Mouse (Mus musculus): ENCODE results near the gene Unc13c. TPM values are rescaled to one million over a fixed set of nuclear protein-coding genes. Genes with fewer than 3 reads are reported as not detected.

The Unc13c gene
- polyA plus RNA-seq, 1 experiment: not detected

- Histone ChIP-seq H3K27ac (ENCODE audit: control insufficient read depth, insufficient read depth, low read depth, low read length, poor library complexity) (no peak overlapping the region), H3K4me3 (replicated peaks; ENCODE audit: control insufficient read depth, low read depth, low read length) (no peak overlapping the region)
- WGBS: 73% methylated on average over 2 of the region's 2 CpGs
Measured at GRCm38 (mm10) chr9:73670040-73670439, 298.7 kb downstream of the Unc13c start.

DNA sequence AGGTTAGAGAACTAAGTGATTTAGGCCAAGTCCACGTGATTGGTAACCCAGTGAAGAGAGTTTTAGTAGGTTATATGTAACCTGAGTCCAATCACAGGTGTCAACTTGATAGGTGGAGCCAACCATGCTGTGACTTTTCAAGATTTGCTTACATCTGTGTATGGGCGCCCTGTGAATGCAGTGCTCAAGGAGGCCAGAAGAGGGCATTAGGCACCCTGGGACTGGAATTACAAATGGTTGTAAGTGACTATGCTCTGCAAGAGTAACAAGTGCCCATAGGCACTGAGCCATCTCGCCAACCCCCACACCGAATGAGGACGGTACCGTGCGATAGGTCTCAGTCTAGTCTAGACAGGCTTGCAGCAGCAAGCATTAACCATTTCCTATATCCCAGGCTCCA is 305.9 kb downstream of the Unc13c start:
- 83% methylated on average over 7 of the region's 7 CpGs for WGBS
- TF ChIP-seq CTCF (IDR thresholded peaks at IDR 0.05; ENCODE audit: control insufficient read depth, insufficient read depth, low read length) (no peak), POLR2A (IDR thresholded peaks at IDR 0.05; ENCODE audit: borderline replicate concordance, control insufficient read depth, low read depth, low read length) (no peak)
- Histone ChIP-seq H3K4me3 (replicated peaks; ENCODE audit: control insufficient read depth, low read depth, low read length) (no peak overlapping the region), H3K4me1 (ENCODE audit: control insufficient read depth, insufficient read depth, low read length) (no peaks in the 10 kb centered on the region), H3K27ac (ENCODE audit: control insufficient read depth, insufficient read depth, low read depth, low read length, poor library complexity) (no peak overlapping the region)

More at GRCm38 (mm10) chr9:73670040-73670439, 298.7 kb downstream of the Unc13c start:
- TF ChIP-seq POLR2A (IDR thresholded peaks at IDR 0.05; ENCODE audit: borderline replicate concordance, control insufficient read depth, low read depth, low read length) (no peak), CTCF (IDR thresholded peaks at IDR 0.05; ENCODE audit: control insufficient read depth, insufficient read depth, low read length) (no peak)
- H3K4me1 ChIP-seq (ENCODE audit: control insufficient read depth, insufficient read depth, low read length): no peaks in the 10 kb centered on the region

DNA sequence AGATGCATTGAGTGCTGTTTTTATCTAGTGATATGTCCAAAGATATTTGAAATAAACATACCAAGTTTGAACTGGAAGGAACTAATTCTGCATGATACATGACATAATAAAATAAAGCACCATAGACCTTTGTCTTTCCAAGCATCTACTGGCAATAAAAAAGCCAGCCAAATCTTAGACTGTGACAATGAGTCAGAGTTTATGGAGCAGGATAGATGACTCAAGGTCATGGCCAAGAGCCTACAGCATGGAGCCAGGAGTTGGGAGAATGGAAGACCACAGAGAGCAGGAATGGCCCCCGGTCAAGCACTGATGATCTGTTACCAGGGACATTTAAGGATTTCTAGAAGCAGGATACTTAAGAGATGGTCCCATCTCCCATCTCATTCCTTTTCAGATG is 319.7 kb downstream of the Unc13c start:
- Histone ChIP-seq H3K4me3 (replicated peaks; ENCODE audit: control insufficient read depth, low read depth, low read length) (no peak overlapping the region), H3K4me1 (ENCODE audit: control insufficient read depth, insufficient read depth, low read length) (no peaks in the 10 kb centered on the region), H3K27ac (ENCODE audit: control insufficient read depth, insufficient read depth, low read depth, low read length, poor library complexity) (no peak overlapping the region)
- TF ChIP-seq CTCF (IDR thresholded peaks at IDR 0.05; ENCODE audit: control insufficient read depth, insufficient read depth, low read length) (no peak), POLR2A (IDR thresholded peaks at IDR 0.05; ENCODE audit: borderline replicate concordance, control insufficient read depth, low read depth, low read length) (no peak)
- 82% methylated on average over 1 of the region's 1 CpGs for WGBS

GRCm38 (mm10) chr9:73638119-73638518 is 330.6 kb downstream of the Unc13c start:
- no peak overlapping the region for H3K27ac ChIP-seq (ENCODE audit: control insufficient read depth, insufficient read depth, low read depth, low read length, poor library complexity)
- no peak for TF ChIP-seq POLR2A (IDR thresholded peaks at IDR 0.05; ENCODE audit: borderline replicate concordance, control insufficient read depth, low read depth, low read length)
- no peak for TF ChIP-seq CTCF (IDR thresholded peaks at IDR 0.05; ENCODE audit: control insufficient read depth, insufficient read depth, low read length)
- H3K4me1 ChIP-seq (ENCODE audit: control insufficient read depth, insufficient read depth, low read length): no peaks in the 10 kb centered on the region
- H3K4me3 ChIP-seq (replicated peaks; ENCODE audit: control insufficient read depth, low read depth, low read length): no peak overlapping the region
- WGBS: 79% methylated on average over 1 of the region's 1 CpGs

- Histone ChIP-seq H3K27ac (ENCODE audit: control insufficient read depth, insufficient read depth, low read depth, low read length, poor library complexity) (no peak overlapping the region), H3K4me3 (replicated peaks; ENCODE audit: control insufficient read depth, low read depth, low read length) (no peak overlapping the region), H3K4me1 (ENCODE audit: control insufficient read depth, insufficient read depth, low read length) (no peaks in the 10 kb centered on the region)
- 56% methylated on average over 1 of the region's 1 CpGs for WGBS
- TF ChIP-seq CTCF (IDR thresholded peaks at IDR 0.05; ENCODE audit: control insufficient read depth, insufficient read depth, low read length) (no peak), POLR2A (IDR thresholded peaks at IDR 0.05; ENCODE audit: borderline replicate concordance, control insufficient read depth, low read depth, low read length) (no peak)
Measured at GRCm38 (mm10) chr9:73625171-73625570, 343.6 kb downstream of the Unc13c start.

GRCm38 (mm10) chr9:73612896-73613295 is 355.9 kb downstream of the Unc13c start:
- no peaks in the 10 kb centered on the region for H3K4me1 ChIP-seq (ENCODE audit: control insufficient read depth, insufficient read depth, low read length)
- TF ChIP-seq POLR2A (IDR thresholded peaks at IDR 0.05; ENCODE audit: borderline replicate concordance, control insufficient read depth, low read depth, low read length) (no peak), CTCF (IDR thresholded peaks at IDR 0.05; ENCODE audit: control insufficient read depth, insufficient read depth, low read length) (no peak)
- H3K27ac ChIP-seq (ENCODE audit: control insufficient read depth, insufficient read depth, low read depth, low read length, poor library complexity): no peak overlapping the region
- no peak overlapping the region for H3K4me3 ChIP-seq (replicated peaks; ENCODE audit: control insufficient read depth, low read depth, low read length)
- WGBS: 61% methylated on average over 4 of the region's 4 CpGs

DNA sequence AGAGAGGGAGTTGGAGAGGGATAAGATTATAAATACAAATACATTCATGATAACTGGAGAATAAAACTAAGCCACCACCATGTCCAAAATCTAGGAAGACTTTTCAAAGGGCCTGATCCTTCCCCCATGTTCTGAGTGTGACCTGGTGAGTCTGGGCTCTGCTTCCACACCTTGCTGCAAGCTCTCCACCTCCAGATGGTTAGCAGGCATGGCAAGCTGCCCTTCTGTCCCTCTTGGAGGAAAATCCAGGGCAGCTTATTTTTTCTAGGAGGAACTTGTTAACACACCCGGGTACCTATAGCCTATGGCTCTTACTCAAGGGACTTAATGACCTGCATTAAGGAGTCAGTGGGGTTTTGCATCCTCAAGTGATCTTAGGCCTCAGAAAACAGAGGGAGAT is 364.8 kb downstream of the Unc13c start:
- 71% methylated on average over 1 of the region's 1 CpGs for WGBS
- Histone ChIP-seq H3K4me3 (replicated peaks; ENCODE audit: control insufficient read depth, low read depth, low read length) (no peak overlapping the region), H3K4me1 (ENCODE audit: control insufficient read depth, insufficient read depth, low read length) (no peaks in the 10 kb centered on the region), H3K27ac (ENCODE audit: control insufficient read depth, insufficient read depth, low read depth, low read length, poor library complexity) (no peak overlapping the region)
- no peak for TF ChIP-seq CTCF (IDR thresholded peaks at IDR 0.05; ENCODE audit: control insufficient read depth, insufficient read depth, low read length)
- TF ChIP-seq POLR2A (IDR thresholded peaks at IDR 0.05; ENCODE audit: borderline replicate concordance, control insufficient read depth, low read depth, low read length): no peak

DNA sequence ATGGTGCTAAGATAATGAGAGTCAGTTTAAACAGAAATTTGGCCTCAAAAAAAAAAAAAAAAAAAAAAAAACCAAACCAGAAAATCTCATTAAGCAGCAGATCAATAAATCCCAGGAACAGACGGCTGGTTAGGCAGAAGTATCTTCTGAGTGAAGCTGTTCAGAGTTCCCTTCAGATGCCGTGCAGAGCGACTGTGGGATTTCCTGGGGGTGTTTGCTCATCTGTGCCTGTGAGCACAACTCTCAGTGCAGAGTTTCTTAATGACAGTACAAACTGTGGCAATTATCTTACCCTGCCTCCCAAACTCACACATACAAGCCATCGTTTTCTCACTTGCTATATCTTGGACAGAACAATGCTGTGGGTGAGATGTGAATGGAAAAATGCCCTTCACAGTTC is 403.2 kb downstream of the Unc13c start:
- Histone ChIP-seq H3K27ac (ENCODE audit: control insufficient read depth, insufficient read depth, low read depth, low read length, poor library complexity) (no peak overlapping the region), H3K4me3 (replicated peaks; ENCODE audit: control insufficient read depth, low read depth, low read length) (no peak overlapping the region), H3K4me1 (ENCODE audit: control insufficient read depth, insufficient read depth, low read length) (no peaks in the 10 kb centered on the region)
- TF ChIP-seq POLR2A (IDR thresholded peaks at IDR 0.05; ENCODE audit: borderline replicate concordance, control insufficient read depth, low read depth, low read length) (no peak), CTCF (IDR thresholded peaks at IDR 0.05; ENCODE audit: control insufficient read depth, insufficient read depth, low read length) (no peak)
- 73% methylated on average over 4 of the region's 4 CpGs for WGBS

GRCm38 (mm10) chr9:73560037-73560436 is 408.7 kb downstream of the Unc13c start:
- WGBS: 61% methylated on average over 5 of the region's 5 CpGs
- no peak overlapping the region for H3K4me3 ChIP-seq (replicated peaks; ENCODE audit: control insufficient read depth, low read depth, low read length)
- TF ChIP-seq CTCF (IDR thresholded peaks at IDR 0.05; ENCODE audit: control insufficient read depth, insufficient read depth, low read length) (no peak), POLR2A (IDR thresholded peaks at IDR 0.05; ENCODE audit: borderline replicate concordance, control insufficient read depth, low read depth, low read length) (no peak)

More at GRCm38 (mm10) chr9:73560037-73560436, 408.7 kb downstream of the Unc13c start:
- H3K27ac ChIP-seq (ENCODE audit: control insufficient read depth, insufficient read depth, low read depth, low read length, poor library complexity): no peak overlapping the region
- H3K4me1 ChIP-seq (ENCODE audit: control insufficient read depth, insufficient read depth, low read length): no peaks in the 10 kb centered on the region
